Mouse (Mus musculus): ENCODE data around the gene Ccl22. TPM values are rescaled to one million over a fixed set of nuclear protein-coding genes. Genes with fewer than 3 reads are reported as not detected.

The Ccl22 gene
- polyA plus RNA-seq (2012; rRNA removed): 1.6 and 2.3 TPM in 2 replicates

GRCm38 (mm10) chr8:94745476-94746184 lies at the start of gene Ccl22:
Gene Ccl22, plus strand, starts transcription at chr8:94745590.
- DNase-seq (ENCODE audit: low spot score): no peak

DNA sequence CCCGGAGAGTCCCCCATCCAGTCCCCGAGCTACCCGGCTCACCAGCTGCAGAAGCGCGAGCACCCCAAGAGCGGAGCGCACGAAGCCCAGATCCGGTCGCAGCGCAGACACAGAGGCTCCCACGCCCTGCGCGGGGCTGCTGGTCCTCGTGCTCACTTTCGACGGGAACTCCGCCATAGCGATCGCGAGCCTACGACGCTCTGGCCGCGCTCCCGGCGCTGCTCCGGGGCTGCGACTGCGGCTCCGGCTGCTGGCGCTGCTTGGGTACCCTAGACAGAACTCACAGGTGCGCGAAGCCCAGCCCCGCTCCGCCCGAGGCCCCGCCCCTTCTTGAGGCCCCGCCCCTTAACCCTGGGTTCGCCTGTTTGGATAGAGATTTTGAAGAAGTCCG lies 49.4 kb upstream of the Ccl22 start, which contains the start of gene Pllp:
Pllp (minus strand) TSS at position 285 of the 391 bp plus-strand sequence.
- no peak for DNase-seq (ENCODE audit: low spot score)

DNA sequence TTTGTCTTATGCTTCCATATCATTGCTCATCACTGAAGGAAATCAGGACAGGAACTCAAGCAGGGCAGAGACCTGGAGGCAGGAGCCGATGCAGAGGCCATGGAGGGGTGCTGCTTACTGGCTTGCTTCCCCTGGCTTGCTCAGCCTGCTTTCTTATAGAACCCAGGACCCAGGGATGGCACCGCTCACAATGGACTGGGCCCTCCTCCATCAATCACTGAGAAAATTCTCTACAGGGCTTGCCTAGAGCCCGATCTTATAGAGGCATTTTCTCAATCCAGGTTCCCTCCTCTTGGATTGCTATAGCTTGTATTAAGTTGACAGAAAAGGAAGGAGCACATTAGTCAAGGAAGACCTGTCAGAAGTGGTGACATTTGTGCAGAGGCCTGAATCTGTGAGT lies 48.8 kb upstream of the Ccl22 start:
- DNase-seq (ENCODE audit: low spot score): no peak

- DNase-seq (ENCODE audit: low spot score): no peak
These were observed 47.4 kb upstream of the Ccl22 start for GRCm38 (mm10) chr8:94697956-94698355.

DNA sequence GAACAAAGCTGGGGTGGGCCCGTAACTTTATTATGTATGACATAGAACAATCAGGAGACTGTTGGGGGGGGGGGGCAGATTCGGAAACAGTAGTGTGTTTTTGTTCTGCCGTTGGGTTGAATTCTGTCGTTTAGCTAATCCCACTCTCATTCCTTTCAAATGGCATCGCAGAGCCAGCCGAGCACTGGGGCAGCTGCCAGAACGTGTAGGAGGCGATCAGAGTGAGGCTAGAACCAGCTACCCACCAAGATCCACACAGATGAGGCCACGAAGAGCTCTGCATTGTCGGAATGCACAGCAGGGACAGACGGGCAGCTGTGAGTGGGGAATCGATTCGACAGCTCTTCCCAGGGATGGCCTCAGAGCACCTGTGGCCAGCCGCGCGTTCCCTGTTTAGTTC lies 46.0 kb upstream of the Ccl22 start:
- peak; percentile 19 for DNase-seq (ENCODE audit: low spot score)

- DNase-seq (ENCODE audit: low spot score): no peak
These were observed 44.9 kb upstream of the Ccl22 start for GRCm38 (mm10) chr8:94700421-94700935.

- no peak for DNase-seq (ENCODE audit: low spot score)
These were observed 43.2 kb upstream of the Ccl22 start for GRCm38 (mm10) chr8:94702156-94702555.

DNA sequence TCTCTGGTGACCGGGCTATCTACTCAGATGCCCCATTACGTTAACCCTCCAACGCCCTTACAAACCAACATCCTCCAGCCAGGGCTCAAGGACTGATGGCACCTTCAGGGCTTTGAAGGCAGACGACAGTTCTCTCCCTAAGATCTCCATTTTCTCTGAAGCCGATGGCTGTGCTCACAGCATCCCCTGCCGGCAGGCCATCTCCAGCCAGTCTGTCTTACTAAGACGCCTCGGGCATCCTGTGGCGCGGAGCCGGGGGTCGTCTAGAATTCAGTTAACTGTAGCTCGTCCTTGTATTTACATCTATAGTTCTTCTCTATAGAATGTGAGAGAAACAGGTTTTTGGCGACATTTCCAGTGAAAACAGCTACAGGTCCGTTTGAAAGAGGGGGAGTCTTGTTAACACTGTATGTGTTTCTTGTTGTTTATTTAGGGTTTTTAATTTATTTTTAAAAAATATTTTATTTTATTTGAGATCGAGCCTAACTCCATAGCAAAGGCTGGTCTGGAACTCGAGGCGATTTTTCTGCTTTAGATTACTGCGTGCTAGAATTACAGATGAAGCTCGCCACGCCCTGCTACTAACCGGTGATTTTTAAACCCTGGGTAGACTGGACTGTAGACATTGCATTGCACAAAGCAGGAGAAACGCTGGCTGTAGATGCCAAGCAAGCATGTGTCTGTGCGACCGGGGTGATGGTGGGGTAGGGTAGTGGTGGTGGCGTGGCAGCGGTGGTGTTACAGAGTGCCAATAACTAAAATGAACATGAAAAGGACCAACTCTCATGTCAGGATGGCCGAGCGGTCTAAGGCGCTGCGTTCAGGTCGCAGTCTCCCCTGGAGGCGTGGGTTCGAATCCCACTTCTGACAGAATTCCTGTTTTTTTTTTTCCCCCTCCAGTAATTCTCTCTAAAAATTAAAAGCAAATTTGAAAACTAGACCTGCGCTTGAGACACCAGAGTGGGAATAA lies 42.3 kb upstream of the Ccl22 start:
- DNase-seq (ENCODE audit: low spot score): peak; percentile 65

DNA sequence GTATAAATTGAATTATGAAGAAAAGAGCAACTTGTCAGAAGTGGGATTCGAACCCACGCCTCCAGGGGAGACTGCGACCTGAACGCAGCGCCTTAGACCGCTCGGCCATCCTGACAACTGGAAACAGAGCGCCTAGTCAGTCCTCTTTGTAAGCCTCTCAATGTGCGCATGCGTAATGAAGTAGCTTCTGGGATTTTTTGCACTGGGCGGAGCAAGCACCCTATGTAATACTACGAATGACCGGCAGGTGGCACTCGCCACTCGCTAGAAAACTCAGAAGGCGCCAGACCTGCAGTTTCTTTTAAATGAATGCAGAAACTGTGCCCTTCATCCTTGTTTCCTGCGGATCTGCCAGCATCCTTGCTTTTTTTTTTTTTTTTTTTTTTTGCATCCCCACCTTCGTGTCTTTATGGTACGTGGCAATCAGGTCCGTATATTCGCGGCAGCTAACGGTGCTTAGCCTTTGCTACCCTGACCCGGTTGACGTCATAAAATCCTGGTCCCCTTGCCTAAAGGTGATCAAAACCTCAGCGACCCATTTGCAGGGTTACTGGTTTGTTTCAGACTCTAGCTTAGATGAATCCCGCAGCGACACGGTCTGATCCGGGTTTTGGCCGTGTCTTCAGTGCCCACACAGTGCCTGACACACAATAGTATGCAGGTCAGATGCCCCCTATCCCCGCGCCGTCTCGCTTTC lies 41.3 kb upstream of the Ccl22 start:
- peak; percentile 99 for DNase-seq (ENCODE audit: low spot score)

GRCm38 (mm10) chr8:94704669-94704984 lies 40.8 kb upstream of the Ccl22 start:
- no peak for DNase-seq (ENCODE audit: low spot score)

DNA sequence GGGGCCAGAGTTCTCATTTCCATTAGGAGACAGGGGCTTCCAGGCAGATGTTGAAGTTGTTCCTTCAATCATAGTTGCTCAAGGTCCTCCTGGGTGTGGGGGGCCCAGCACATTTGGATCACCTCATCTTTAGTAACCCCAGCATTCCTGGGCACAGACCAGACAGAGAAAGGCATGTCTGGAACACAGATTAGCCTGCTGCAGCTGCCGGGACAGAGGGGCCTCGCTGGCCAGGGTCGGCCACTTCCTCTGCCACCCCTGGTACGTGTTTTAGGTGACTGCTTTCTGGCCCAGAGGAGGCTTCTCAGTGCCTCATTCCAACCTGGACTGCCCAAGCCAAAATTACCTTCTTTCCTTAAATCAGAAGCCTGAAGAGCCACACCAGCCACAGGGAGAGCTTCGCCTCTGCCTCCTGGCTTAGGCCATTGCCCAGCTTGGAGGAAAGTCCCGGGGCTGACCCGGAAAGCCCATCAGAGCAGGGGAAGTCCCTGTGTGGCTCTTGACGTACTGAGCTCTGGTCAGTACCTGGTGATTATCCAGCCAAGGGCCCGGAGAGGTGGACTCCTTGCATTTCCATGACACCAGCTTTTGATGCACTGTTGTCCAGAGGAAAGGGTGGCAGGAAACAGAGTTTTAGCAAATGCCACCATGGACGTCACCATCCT lies 39.7 kb upstream of the Ccl22 start:
- DNase-seq (ENCODE audit: low spot score): no peak

DNA sequence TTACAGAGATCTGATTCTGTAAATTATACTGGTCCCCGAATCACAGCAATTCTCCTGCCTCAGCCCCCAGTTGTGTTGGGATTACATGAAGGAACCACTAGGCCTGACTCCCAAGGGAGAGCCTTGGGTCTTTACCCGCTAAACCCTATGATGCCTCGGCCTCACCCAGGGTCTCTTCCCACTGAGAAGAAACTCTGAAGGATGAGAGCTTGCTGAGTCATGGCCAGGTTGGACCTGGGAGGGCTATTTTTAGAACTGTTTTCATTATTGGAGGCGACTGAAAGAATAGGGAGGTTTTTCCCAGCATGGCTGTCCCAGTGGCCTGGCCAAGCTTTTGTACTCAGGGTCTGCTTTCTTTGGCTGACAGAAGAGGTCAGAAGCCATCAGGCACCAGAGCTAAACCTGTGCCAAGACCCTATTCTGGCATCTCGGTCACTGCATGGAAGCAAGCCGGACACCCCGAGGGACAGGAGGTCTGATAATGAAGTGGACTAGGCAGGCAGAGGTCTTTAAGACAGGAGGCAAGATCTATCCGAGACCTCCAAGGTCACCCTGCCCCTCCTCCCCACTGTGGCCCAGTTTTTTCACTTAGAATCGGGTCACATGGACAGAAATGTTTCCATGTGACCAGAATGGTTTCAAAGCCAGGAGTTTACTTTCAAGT lies 38.5 kb upstream of the Ccl22 start:
- no peak for DNase-seq (ENCODE audit: low spot score)

DNA sequence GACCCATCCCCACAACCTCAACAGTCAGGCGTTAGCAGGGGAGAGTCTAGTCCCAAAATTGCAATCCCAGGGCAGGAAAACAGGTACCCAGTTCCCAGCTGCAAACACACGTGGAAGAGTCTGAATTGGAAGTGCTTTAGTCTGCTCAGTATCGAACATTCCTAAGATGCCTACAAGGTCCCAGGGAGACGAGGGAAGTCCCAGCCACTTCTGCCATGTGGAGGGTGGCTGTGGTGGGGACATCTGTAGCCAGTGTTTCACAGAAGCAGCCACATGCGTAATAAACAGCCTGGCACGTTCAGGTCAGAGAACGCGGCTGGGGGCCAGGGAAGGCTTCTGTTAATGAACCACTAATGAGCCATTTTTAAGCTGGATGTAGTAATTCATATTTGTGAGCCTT lies 35.1 kb upstream of the Ccl22 start:
- DNase-seq (ENCODE audit: low spot score): no peak

DNA sequence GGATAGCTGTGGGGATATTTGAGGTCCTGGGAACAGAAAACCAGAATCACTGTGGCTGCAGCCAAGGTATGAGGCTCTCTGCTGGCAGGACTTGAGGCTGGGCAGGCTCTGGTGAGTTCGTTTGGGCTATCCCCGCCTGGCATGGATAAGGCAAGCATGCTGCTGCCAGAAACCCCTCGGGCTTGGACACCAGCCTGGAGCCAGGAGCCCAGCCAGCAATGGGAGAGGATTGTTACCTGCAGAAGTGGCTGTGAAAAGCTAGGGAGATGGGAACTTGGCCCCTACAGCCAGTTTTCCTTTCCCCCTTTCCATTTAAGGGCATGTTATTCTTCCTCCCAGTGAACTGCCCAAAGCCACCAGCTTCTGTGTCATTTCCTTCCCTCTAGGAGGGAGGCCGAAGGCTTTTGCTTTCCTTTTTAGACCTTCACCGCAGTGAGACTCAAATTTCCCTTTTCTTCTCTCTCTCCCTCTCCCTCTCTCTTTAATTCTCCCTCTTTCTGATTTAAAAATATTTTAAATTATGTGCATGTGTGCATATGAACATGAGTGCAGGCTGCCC lies 34.2 kb upstream of the Ccl22 start:
- DNase-seq (ENCODE audit: low spot score): no peak

DNA sequence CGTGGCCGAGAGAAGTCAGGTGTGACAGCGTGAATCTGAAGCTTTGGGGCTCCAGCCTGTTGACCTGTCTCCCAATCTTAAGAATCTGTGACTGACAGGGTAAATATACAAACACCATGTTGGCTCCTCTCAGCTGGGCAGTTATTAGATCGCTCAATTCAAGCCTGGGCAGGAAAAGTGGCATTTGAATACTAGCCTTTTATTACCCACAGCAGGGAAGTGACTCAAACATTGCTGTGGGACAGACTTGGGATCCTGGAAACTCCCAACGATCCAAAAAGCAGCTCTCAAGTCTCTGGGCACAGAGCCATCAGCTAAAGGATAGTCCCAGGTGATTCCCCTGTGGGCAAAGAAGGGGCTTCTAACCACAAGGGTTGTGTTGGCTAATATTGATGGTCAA lies 30.8 kb upstream of the Ccl22 start:
- no peak for DNase-seq (ENCODE audit: low spot score)

DNA sequence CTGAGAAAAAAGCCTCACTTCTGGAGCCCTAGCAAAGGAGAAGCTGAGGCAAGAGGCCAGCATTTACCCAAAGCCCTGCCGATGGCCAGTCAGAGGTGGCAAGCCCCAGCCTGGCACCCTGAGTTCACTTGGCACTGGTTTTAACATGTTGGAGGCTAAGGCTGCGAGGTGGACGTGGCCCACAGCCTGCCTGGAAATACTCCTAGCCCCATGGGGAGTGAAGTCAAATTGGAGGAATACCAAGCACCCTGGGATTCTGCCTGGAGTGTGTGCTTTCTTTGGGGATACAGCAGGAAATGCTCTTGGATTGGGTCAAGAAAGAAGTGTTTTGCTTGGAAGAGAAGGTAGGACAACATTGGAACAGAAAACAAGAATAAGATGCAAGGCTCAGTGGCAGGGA lies 29.5 kb upstream of the Ccl22 start:
- DNase-seq (ENCODE audit: low spot score): no peak

GRCm38 (mm10) chr8:94716841-94717240 lies 28.5 kb upstream of the Ccl22 start:
- DNase-seq (ENCODE audit: low spot score): no peak

GRCm38 (mm10) chr8:94725998-94726397 lies 19.4 kb upstream of the Ccl22 start:
- no peak for DNase-seq (ENCODE audit: low spot score)

DNA sequence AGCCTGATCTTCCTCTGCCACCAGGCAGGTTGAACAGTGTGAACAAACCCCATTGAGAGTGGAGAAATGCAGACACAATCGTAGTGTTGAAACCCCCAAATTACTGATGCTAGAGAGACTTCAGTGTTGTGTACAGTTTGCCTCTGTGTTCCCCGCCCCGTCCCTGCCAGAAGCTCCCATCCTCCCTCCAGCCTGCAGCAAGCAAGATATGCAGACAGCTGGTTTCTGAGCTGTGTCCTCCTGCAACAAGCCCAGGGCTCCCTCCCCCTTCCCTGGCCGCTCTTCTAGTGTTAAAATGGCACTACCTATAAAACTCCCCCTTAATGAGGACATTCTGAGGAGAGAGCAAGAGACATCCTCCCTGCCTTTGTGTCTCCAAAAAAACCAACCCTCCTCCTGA lies 16.1 kb upstream of the Ccl22 start:
- no peak for DNase-seq (ENCODE audit: low spot score)

DNA sequence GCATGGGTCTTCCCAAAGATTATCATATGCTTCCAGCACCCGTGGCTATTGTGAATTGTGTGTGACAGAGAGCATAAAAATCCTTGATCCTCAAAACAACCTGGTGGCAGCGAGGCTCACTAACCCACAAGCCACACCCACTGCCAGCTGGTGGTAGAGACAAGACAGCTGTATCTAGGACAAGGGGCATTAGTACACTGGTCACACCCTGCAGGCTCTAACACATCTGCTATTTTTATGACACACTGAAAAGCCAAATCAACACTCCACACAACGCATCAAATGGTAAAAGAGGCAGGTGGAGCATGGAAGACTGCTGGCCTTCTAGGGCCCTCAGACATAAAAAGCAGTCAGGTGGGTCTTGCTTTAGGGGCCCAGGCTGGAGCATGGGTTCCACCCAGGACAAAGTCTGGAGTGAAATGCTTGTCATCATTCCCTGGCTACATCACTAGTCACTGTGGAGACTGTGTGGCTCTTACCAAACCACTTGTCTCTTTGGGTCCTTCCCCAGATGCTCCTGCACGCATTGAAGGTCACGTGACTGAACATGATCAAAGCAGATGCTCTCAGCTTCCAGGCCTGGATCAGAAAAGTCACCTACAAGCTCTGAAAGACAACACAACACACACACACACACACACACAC lies 11.4 kb upstream of the Ccl22 start:
- DNase-seq (ENCODE audit: low spot score): no peak
